Mouse (Mus musculus): Measurements from ENCODE around the gene En2.

En2 gene

GRCm38 (mm10) chr5:28178322-28178721 is 12.8 kb downstream of the En2 start:
- no peak for DNase-seq (ENCODE audit: low spot score in 2 of 2)

- DNase-seq (ENCODE audit: low spot score in 2 of 2) = no peak
Measured at GRCm38 (mm10) chr5:28179237-28179790, 13.8 kb downstream of the En2 start.

DNA sequence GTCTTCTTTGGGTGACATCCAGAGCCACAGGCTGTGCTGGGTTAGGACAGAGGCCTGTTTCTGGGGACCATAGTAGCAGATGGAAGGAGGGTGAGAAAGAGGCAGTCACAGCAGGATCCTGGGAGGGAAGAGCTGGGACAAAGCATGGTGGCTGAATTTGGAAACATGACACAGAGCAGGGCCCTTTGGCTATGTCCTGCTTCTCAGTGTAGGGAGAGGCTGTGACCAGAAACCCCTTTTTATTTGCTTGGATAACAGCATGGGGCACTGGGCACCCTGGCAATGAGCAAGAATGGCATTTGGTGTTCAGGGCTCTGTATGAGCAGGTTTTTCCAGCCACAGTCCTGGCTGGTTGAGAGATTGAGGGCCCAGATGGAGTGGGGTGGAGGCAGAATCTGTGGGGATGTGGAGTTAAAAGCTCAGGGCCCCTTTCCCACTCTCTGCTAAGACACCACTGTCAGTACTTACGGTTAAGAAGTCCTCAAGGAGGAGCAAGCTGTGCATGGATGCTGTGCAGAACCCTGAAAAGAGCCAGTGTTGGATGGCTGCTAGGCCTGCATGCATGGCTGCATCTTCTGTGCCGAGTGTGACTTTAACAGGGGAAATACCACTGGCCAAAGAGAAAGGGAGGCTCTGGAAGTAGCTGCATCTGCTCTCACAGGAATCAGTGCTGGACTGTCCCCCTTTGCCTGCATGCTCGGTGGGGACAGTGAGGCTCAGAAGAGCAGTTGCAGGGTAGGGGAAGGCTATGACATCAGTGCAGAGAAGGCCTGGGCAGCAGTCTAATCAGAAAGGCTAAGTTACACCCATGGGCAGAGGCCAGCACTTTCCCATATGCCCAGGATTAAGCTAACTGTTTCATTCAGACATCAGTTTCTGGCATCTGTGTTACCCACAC is 26.0 kb downstream of the En2 start:
- no peak for DNase-seq (ENCODE audit: low spot score in 2 of 2)

GRCm38 (mm10) chr5:28192099-28192454 is 26.6 kb downstream of the En2 start:
- DNase-seq (ENCODE audit: low spot score in 2 of 2) = no peak

DNA sequence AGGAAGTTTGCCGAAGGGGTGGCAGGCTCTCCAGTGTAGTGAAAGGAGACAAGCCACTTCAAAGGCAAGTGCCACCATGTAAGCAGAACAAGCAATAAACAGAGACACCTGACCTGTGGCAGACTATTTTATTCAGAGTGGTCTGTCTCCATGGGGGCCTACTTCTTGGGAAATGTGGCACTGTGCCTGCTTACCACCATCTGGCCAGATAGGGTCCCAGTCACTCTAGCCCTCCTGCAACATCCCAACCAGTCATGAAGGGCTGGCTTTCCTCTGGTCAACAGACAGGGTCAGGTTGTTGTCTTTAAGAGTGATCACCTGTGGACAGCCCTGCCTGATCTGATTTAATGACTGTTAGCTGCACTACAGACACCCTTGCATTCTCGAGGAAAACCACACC is 30.0 kb downstream of the En2 start:
- DNase-seq (ENCODE audit: low spot score in 2 of 2) = no peak

GRCm38 (mm10) chr5:28199089-28199873 is 33.8 kb downstream of the En2 start:
- DNase-seq (ENCODE audit: low spot score in 2 of 2) = no peak

DNA sequence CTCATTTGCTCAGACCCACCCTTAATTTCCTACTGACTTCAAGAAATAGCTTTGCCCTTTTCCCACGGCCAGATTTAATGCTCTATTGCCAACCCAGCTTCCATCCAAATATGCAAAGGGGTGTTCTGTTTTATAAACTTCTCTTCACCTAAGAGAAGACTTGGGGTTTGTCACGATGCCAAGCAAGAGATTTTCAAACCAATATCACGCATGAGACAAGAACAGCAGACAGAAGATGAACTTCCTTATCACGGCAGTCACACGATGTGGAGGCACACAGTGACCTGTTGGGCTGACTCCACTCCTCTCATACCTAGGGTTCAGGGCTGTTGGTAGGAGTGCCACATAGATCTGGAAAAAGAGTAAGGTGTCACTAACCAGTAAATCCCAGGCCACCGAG is 37.6 kb downstream of the En2 start:
- DNase-seq (ENCODE audit: low spot score in 2 of 2) = no peak

- no peak for DNase-seq (ENCODE audit: low spot score in 2 of 2)
Measured at GRCm38 (mm10) chr5:28204678-28205077, 39.2 kb downstream of the En2 start.

DNA sequence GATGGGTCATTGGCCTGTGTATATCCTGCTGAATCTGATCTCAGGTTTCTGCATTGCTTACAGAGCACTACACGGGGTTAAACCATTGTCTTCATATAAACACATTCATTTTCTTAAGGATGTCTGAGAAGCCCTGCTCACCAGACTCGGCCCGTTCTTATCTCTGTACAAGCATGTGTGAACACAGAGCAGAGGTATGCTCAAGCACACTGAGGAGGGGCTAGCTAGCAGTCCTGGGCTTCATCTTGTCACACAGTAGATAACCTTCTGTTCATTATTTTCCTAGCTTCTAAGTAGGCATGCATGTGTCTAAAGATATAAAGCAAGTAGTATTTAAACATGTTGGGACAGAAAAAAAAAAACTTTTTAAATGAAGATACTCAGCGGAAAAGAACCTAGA is 41.0 kb downstream of the En2 start:
- no peak for DNase-seq (ENCODE audit: low spot score in 2 of 2)

- DNase-seq (ENCODE audit: low spot score in 2 of 2) = no peak
Measured at GRCm38 (mm10) chr5:28207043-28207442, 41.5 kb downstream of the En2 start.

GRCm38 (mm10) chr5:28208726-28209520 is 43.4 kb downstream of the En2 start:
- DNase-seq (ENCODE audit: low spot score in 2 of 2) = no peak

DNA sequence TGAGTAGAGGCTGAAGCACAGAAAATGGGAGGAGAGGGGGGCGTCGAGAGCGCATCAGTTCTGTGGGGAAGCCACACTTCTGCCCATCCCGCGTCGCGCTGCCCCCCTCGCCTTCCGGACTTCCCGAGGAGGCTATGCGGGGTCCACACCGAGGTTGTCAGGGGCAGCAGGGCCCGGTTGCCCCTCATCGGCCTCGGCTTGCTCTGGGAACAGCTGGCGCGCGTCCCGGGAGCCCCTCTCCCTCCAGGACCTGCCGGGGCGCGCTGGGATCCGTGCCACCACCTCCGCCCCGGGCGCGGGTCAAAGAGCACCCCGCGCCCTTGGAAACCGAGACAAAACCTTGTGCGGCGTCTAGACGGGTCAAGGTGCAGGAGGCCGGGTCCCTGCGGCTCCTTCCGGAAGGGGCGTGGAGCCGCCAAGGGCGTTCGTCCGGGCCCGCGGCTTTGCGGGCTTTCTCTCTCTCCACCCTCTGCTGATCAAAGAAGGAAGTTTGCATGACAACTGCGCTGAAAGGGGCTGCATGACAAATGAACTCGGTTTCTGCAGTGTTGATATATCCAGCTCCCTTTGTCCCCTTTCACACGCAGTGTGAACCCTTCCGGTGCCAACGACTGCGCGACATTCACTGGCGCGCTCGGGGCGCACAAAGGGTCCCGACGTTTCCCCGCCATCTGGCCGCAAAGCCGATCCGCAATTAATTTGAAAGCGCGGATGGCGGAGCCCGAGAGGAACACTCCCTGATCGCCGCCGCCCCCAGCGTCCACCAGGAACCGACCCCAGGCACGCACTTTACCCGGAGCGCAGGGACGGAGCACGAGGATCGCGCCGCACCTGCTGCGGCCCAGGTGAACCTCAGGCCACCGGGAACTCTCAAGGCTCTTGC is 44.3 kb downstream of the En2 start:
- DNase-seq (ENCODE audit: low spot score in 2 of 2) = no peak

- no peak for DNase-seq (ENCODE audit: low spot score in 2 of 2)
Measured at GRCm38 (mm10) chr5:28210591-28211550, 45.4 kb downstream of the En2 start.

GRCm38 (mm10) chr5:28211651-28212310 is 46.3 kb downstream of the En2 start:
- DNase-seq (ENCODE audit: low spot score in 2 of 2) = no peak

DNA sequence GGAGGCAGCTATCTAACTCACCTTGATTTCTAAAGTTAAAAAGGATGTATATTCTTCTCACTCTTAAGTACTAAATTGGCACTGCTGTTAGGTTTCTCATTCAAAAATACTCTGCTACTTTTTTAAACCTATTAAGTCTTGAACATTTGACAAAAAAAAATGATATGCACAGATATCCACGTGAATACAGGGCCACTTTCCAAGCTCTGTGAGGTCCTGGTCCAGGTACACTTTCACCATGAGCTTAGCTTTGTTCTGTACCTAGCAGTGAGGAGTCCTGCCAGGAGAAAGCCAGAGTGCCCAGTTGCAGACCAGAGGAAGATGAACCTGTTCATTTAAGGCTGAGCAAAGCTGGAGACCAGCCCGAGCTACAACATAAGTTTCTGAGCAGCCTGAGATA is 47.9 kb downstream of the En2 start:
- no peak for DNase-seq (ENCODE audit: low spot score in 2 of 2)

DNA sequence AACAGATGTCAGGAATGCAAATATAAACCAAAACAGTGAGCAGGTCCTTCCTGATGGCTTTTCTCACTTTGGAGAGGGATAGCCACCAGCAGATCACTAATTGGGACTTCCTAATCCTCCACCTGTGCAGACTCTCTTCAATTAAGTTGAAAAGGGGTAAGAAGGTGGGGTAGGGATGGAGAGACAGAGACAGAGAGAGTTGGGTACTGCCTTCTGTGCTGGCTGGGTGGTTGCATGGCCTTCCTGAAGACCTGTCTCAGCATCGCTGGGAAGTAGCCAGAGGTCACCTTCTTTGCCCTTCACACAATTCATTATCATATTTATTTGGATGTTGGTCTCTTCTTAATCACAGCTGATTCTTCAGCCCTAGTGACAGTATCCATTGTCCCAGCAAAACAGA is 54.1 kb downstream of the En2 start:
- DNase-seq (ENCODE audit: low spot score in 2 of 2) = no peak
